Mouse (Mus musculus): Measurements from ENCODE around the gene Klf6. TPM values are rescaled to one million over a fixed set of nuclear protein-coding genes. Genes with fewer than 3 reads are reported as not detected.

Klf6 gene
- polyA plus RNA-seq, 1 experiment from 2014 or later: 54.4 TPM

- no peaks in the 10 kb centered on the region for H3K27me3 ChIP-seq (ENCODE audit: control insufficient read depth, insufficient read depth, low read length)
- no peak overlapping the region for H3K4me2 ChIP-seq
- 17% methylated on average over 7 of the region's 7 CpGs for WGBS (ENCODE audit: insufficient replicate concordance)
- H3K4me3 ChIP-seq (ENCODE audit: low read depth, low read length): no peak overlapping the region
- no peak overlapping the region for H3K9ac ChIP-seq (ENCODE audit: low read depth, low read length)
- no peaks in the 10 kb centered on the region for H3K9me3 ChIP-seq (replicated peaks; ENCODE audit: control insufficient read depth, low read length)
- no peak overlapping the region for H3K27ac ChIP-seq (ENCODE audit: low read depth, low read length)
- ATAC-seq (replicated peaks; ENCODE audit: insufficient number of reproducible peaks, low FRiP score, low TSS enrichment): no peak
- H3K4me1 ChIP-seq (ENCODE audit: control insufficient read depth, insufficient read depth, low read length): no peaks in the 10 kb centered on the region
- no peaks in the 10 kb centered on the region for H3K36me3 ChIP-seq (ENCODE audit: control insufficient read depth, insufficient read depth, low read length)
These were observed 29.3 kb upstream of the Klf6 start for GRCm38 (mm10) chr13:5831976-5832375.

- Histone ChIP-seq H3K27me3 (ENCODE audit: control insufficient read depth, insufficient read depth, low read length) (no peaks in the 10 kb centered on the region), H3K9ac (ENCODE audit: low read depth, low read length) (no peak overlapping the region), H3K4me1 (ENCODE audit: control insufficient read depth, insufficient read depth, low read length) (0 out of 2 replicates have a peak, but pooled peaks cover 3% of the 10 kb centered on the region), H3K4me3 (ENCODE audit: low read depth, low read length) (no peak overlapping the region), H3K4me2 (no peak overlapping the region), H3K9me3 (replicated peaks; ENCODE audit: control insufficient read depth, low read length) (no peaks in the 10 kb centered on the region), H3K36me3 (ENCODE audit: control insufficient read depth, insufficient read depth, low read length) (no peaks in the 10 kb centered on the region), H3K27ac (ENCODE audit: low read depth, low read length) (peak overlapping the region; percentile 10; the same call in 1 of the 2 replicates)
- 58% methylated on average over 4 of the region's 4 CpGs for WGBS (ENCODE audit: insufficient replicate concordance)
- no peak; the same call in 1 of the 2 replicates for ATAC-seq (replicated peaks; ENCODE audit: insufficient number of reproducible peaks, low FRiP score, low TSS enrichment)
These were observed 24.0 kb upstream of the Klf6 start for GRCm38 (mm10) chr13:5837174-5837777.

- 81% methylated on average over 6 of the region's 6 CpGs for WGBS (ENCODE audit: insufficient replicate concordance)
- Histone ChIP-seq H3K4me3 (ENCODE audit: low read depth, low read length) (no peak overlapping the region), H3K9me3 (replicated peaks; ENCODE audit: control insufficient read depth, low read length) (no peaks in the 10 kb centered on the region), H3K9ac (ENCODE audit: low read depth, low read length) (no peak overlapping the region), H3K36me3 (ENCODE audit: control insufficient read depth, insufficient read depth, low read length) (no peaks in the 10 kb centered on the region), H3K4me1 (ENCODE audit: control insufficient read depth, insufficient read depth, low read length) (peaks cover 10% of the 10 kb centered on the region; the same call in 1 of the 2 replicates), H3K27ac (ENCODE audit: low read depth, low read length) (no peak overlapping the region), H3K4me2 (no peak overlapping the region), H3K27me3 (ENCODE audit: control insufficient read depth, insufficient read depth, low read length) (no peaks in the 10 kb centered on the region)
- no peak for ATAC-seq (replicated peaks; ENCODE audit: insufficient number of reproducible peaks, low FRiP score, low TSS enrichment)
These were observed 19.9 kb upstream of the Klf6 start for GRCm38 (mm10) chr13:5841418-5841817.

GRCm38 (mm10) chr13:5842911-5843310, 18.4 kb upstream of the Klf6 start:
- 55% methylated on average over 5 of the region's 5 CpGs for WGBS (ENCODE audit: insufficient replicate concordance)
- no peak overlapping the region for H3K27ac ChIP-seq (ENCODE audit: low read depth, low read length)

GRCm38 (mm10) chr13:5843829-5844228, 17.5 kb upstream of the Klf6 start:
- H3K36me3 ChIP-seq (ENCODE audit: control insufficient read depth, insufficient read depth, low read length): no peaks in the 10 kb centered on the region
- peaks cover 10% of the 10 kb centered on the region; the same call in 1 of the 2 replicates for H3K4me1 ChIP-seq (ENCODE audit: control insufficient read depth, insufficient read depth, low read length)
- H3K4me2 ChIP-seq: no peak overlapping the region
- H3K9me3 ChIP-seq (replicated peaks; ENCODE audit: control insufficient read depth, low read length): no peaks in the 10 kb centered on the region
- ATAC-seq (replicated peaks; ENCODE audit: insufficient number of reproducible peaks, low FRiP score, low TSS enrichment): no peak
- 5% methylated on average over 2 of the region's 2 CpGs for whole genome bisulfite sequencing (ENCODE audit: insufficient replicate concordance)
- no peaks in the 10 kb centered on the region for H3K27me3 ChIP-seq (ENCODE audit: control insufficient read depth, insufficient read depth, low read length)
- H3K4me3 ChIP-seq (ENCODE audit: low read depth, low read length): no peak overlapping the region
- no peak overlapping the region for H3K27ac ChIP-seq (ENCODE audit: low read depth, low read length)
- H3K9ac ChIP-seq (ENCODE audit: low read depth, low read length): no peak overlapping the region

More at GRCm38 (mm10) chr13:5842911-5843310, 18.4 kb upstream of the Klf6 start:
- Histone ChIP-seq H3K36me3 (ENCODE audit: control insufficient read depth, insufficient read depth, low read length) (no peaks in the 10 kb centered on the region), H3K27me3 (ENCODE audit: control insufficient read depth, insufficient read depth, low read length) (no peaks in the 10 kb centered on the region), H3K9ac (ENCODE audit: low read depth, low read length) (no peak overlapping the region), H3K4me3 (ENCODE audit: low read depth, low read length) (no peak overlapping the region), H3K4me2 (no peak overlapping the region), H3K9me3 (replicated peaks; ENCODE audit: control insufficient read depth, low read length) (no peaks in the 10 kb centered on the region), H3K4me1 (ENCODE audit: control insufficient read depth, insufficient read depth, low read length) (peaks cover 10% of the 10 kb centered on the region; the same call in 1 of the 2 replicates)
- no peak for ATAC-seq (replicated peaks; ENCODE audit: insufficient number of reproducible peaks, low FRiP score, low TSS enrichment)

GRCm38 (mm10) chr13:5844338-5844737, 16.9 kb upstream of the Klf6 start:
- Histone ChIP-seq H3K27me3 (ENCODE audit: control insufficient read depth, insufficient read depth, low read length) (no peaks in the 10 kb centered on the region), H3K4me3 (ENCODE audit: low read depth, low read length) (no peak overlapping the region), H3K9ac (ENCODE audit: low read depth, low read length) (no peak overlapping the region), H3K4me2 (no peak overlapping the region), H3K9me3 (replicated peaks; ENCODE audit: control insufficient read depth, low read length) (no peaks in the 10 kb centered on the region), H3K27ac (ENCODE audit: low read depth, low read length) (no peak overlapping the region), H3K4me1 (ENCODE audit: control insufficient read depth, insufficient read depth, low read length) (peaks cover 10% of the 10 kb centered on the region; the same call in 1 of the 2 replicates), H3K36me3 (ENCODE audit: control insufficient read depth, insufficient read depth, low read length) (no peaks in the 10 kb centered on the region)
- 90% methylated on average over 5 of the region's 5 CpGs for WGBS (ENCODE audit: insufficient replicate concordance)
- ATAC-seq (replicated peaks; ENCODE audit: insufficient number of reproducible peaks, low FRiP score, low TSS enrichment): no peak

GRCm38 (mm10) chr13:5845161-5845590, 16.1 kb upstream of the Klf6 start:
- peaks cover 10% of the 10 kb centered on the region; the same call in 1 of the 2 replicates for H3K4me1 ChIP-seq (ENCODE audit: control insufficient read depth, insufficient read depth, low read length)
- no peak overlapping the region for H3K4me3 ChIP-seq (ENCODE audit: low read depth, low read length)
- H3K27me3 ChIP-seq (ENCODE audit: control insufficient read depth, insufficient read depth, low read length): no peaks in the 10 kb centered on the region
- 44% methylated on average over 10 of the region's 10 CpGs for WGBS (ENCODE audit: insufficient replicate concordance)
- H3K36me3 ChIP-seq (ENCODE audit: control insufficient read depth, insufficient read depth, low read length): no peaks in the 10 kb centered on the region
- H3K27ac ChIP-seq (ENCODE audit: low read depth, low read length): no peak overlapping the region
- peak overlapping the region; percentile 27 for H3K4me2 ChIP-seq
- H3K9me3 ChIP-seq (replicated peaks; ENCODE audit: control insufficient read depth, low read length): no peaks in the 10 kb centered on the region
- ATAC-seq (replicated peaks; ENCODE audit: insufficient number of reproducible peaks, low FRiP score, low TSS enrichment): no peak
- no peak overlapping the region for H3K9ac ChIP-seq (ENCODE audit: low read depth, low read length)

- Histone ChIP-seq H3K27ac (ENCODE audit: low read depth, low read length) (no peak overlapping the region), H3K4me3 (ENCODE audit: low read depth, low read length) (no peak overlapping the region), H3K4me1 (ENCODE audit: control insufficient read depth, insufficient read depth, low read length) (peaks cover 10% of the 10 kb centered on the region; the same call in 1 of the 2 replicates), H3K9me3 (replicated peaks; ENCODE audit: control insufficient read depth, low read length) (no peaks in the 10 kb centered on the region), H3K4me2 (no peak overlapping the region), H3K9ac (ENCODE audit: low read depth, low read length) (no peak overlapping the region), H3K36me3 (ENCODE audit: control insufficient read depth, insufficient read depth, low read length) (no peaks in the 10 kb centered on the region), H3K27me3 (ENCODE audit: control insufficient read depth, insufficient read depth, low read length) (no peaks in the 10 kb centered on the region)
- WGBS (ENCODE audit: insufficient replicate concordance): 64% methylated on average over 5 of the region's 5 CpGs
- ATAC-seq (replicated peaks; ENCODE audit: insufficient number of reproducible peaks, low FRiP score, low TSS enrichment): no peak
These were observed 15.7 kb upstream of the Klf6 start for GRCm38 (mm10) chr13:5845605-5846004.

- Histone ChIP-seq H3K4me2 (no peak overlapping the region), H3K4me3 (ENCODE audit: low read depth, low read length) (no peak overlapping the region), H3K27ac (ENCODE audit: low read depth, low read length) (no peak overlapping the region), H3K9me3 (replicated peaks; ENCODE audit: control insufficient read depth, low read length) (no peaks in the 10 kb centered on the region), H3K4me1 (ENCODE audit: control insufficient read depth, insufficient read depth, low read length) (peaks cover 7% of the 10 kb centered on the region; the same call in 1 of the 2 replicates), H3K27me3 (ENCODE audit: control insufficient read depth, insufficient read depth, low read length) (no peaks in the 10 kb centered on the region), H3K9ac (ENCODE audit: low read depth, low read length) (no peak overlapping the region), H3K36me3 (ENCODE audit: control insufficient read depth, insufficient read depth, low read length) (no peaks in the 10 kb centered on the region)
- ATAC-seq (replicated peaks; ENCODE audit: insufficient number of reproducible peaks, low FRiP score, low TSS enrichment): no peak
- 72% methylated on average over 4 of the region's 4 CpGs for WGBS (ENCODE audit: insufficient replicate concordance)
These were observed 14.4 kb upstream of the Klf6 start for GRCm38 (mm10) chr13:5846860-5847259.

Data from heart, embryonic 11.5 days (tissue).